Mouse (Mus musculus) ES-Bruce4 (cell line): ENCODE measurements around the gene Stard5.

Experiments used
- CTCF ChIP-seq: IDR thresholded peaks from one replicate; pipeline ENCODE4 v1.8.1; 2011; ENCODE audit warnings: low read depth, low read length
- POLR2A ChIP-seq: IDR thresholded peaks from one replicate; pipeline ENCODE4 v1.8.1; 2011; ENCODE audit warnings: low read length; ENCODE audit not compliant: insufficient read depth

DNA sequence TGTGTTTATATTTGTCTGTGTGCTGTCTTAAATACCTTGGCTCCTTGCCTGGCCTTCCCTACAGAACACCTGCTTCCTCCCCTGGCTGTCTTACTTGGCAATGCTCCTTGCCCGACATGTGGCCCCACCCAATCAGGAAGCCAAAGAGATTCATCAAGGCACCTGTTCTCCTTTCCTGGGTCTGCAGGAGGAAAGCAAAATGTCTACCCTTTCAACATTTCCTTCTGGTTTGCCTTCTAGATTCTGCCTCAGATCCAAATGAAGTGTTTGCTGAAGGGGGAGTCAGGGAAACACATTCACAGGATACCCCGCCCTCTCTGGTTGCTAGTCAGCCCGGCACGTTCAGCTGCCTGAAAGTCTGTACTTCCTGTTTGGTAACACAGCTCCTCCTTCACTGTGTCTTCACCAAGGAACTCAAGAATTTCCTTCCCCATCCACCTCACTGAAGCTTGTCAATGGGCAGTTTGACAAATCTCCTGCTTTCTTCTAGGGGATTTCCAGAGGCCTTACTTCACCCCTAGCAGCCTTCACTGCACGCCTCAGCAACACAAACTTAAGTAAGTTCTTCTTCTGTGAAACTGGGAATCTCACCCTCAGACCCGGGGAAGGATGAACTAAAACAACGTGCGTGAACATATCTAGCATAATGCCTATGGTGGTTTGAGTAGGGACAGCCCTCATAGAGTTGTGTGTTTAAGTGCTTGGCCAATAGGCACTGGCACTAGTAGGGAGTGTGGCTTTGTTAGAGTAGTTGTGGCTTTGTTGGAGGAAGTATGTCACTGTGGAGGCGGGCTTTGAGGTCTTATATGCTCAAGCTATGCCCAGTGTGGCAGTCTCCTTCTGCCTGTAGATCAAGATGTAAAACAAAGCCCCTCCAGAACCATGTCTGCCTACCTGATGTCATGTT, 27.7 kb downstream of the Stard5 start:
- TF ChIP-seq CTCF (no peak), POLR2A (no peak)
